Mouse (Mus musculus) E14TG2a.4 (cell line): ENCODE measurements around the gene Engase.

Experiments used
- CTCF ChIP-seq: conservative IDR thresholded peaks from 2 replicates; pipeline ENCODE4 v1.5.1; 2014; ENCODE audit warnings: low read length
- NANOG ChIP-seq: IDR thresholded peaks from 2 replicates; pipeline ENCODE4 v1.6.1; 2014; ENCODE audit warnings: borderline replicate concordance, low read length, mixed read lengths

DNA sequence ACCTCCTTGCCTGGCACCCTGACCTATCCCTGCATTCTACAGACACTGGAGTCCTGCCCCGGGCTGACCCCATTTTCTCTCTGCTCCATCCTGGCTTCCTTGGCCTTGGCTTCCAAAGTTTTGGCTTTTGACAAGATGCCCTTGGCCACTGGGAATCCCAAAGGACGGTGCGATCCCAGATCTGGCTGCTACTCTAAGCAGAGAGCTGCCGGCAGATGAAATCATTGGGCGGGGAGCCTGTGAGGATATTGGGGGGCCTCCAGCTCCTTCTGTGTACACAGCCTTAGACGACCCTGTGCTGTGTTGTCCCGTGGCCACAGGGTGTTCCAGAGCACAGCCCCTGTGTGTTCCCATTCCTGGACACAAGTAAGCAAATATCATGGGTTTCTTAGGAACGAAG, 28.2 kb upstream of the Engase start:
- TF ChIP-seq CTCF (no peak), NANOG (no peak)
